10 mouse cellular contexts compared by ENCODE assay signal in the genomic region with DNA sequence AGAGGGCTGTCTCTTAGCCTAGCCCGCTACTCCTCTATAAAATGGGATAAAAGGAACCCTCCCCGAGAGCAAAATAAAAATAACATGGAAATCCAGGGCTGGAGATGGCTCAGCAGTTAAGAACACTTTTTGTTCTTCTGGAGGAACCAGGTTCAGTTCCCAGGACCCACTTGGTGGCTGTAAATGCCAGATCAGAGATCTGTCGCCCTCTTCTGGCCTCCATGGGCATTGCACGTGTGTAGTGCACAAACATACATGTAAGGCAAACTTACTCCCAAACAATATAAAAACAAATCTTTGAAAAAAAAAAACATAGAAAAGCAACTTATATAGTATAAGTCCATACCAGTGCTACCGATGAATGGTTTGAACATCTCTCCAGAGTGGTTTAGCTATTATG.
A peak's percentile ranks its signal among the peaks of the same experiment; 100 is the strongest.
DNase-seq lines count a peak whose midpoint lies in the region; ATAC-seq and TF ChIP-seq lines count a peak whose summit lies in the region.
"Had no signal": no experiment of that assay in that cellular context is flagged by ENCODE, and none has a peak within 500 bp of the region (broad histone marks: within the 10 kb centered on the region; RNA-seq: fewer than 3 reads in every experiment).

No protein-coding gene starts in this region.

- peak; percentile 80 for TF ChIP-seq CTCF in ES-Bruce4 (IDR thresholded peaks at IDR 0.05; ENCODE audit: low read depth, low read length)
- TF ChIP-seq CTCF in stomach, postnatal 0 days (IDR thresholded peaks at IDR 0.05; ENCODE audit: low read depth) = peak; percentile 70

- no peak overlapping the region for H3K4me3 ChIP-seq in kidney, embryonic 16.5 days (ENCODE audit: low read length)
- H3K4me3 ChIP-seq in ES-Bruce4 (ENCODE audit: low read depth, low read length) = no peak overlapping the region
- no peak overlapping the region for H3K4me3 ChIP-seq in stomach, postnatal 0 days (ENCODE audit: low read depth, low read length)
- no peak overlapping the region for H3K4me3 ChIP-seq in forebrain, embryonic 10.5 days
- H3K4me3 ChIP-seq: lung, embryonic 15.5 days; stomach, embryonic 15.5 days had no signal

- H3K27ac ChIP-seq in kidney, embryonic 16.5 days (ENCODE audit: low read length) = no peak overlapping the region
- H3K27ac ChIP-seq in ES-Bruce4 (ENCODE audit: insufficient read depth, low read length) = no peak overlapping the region
- no peak overlapping the region for H3K27ac ChIP-seq in stomach, postnatal 0 days (replicated peaks)
- H3K27ac ChIP-seq in forebrain, embryonic 10.5 days = no peak overlapping the region
- H3K27ac ChIP-seq: lung, embryonic 15.5 days; stomach, embryonic 15.5 days had no signal

- 64% methylated on average over 5 of the region's 5 CpGs for WGBS in kidney, embryonic 16.5 days
- WGBS in stomach, postnatal 0 days = 67% methylated on average over 5 of the region's 5 CpGs
- 64% methylated on average over 5 of the region's 5 CpGs for whole genome bisulfite sequencing in forebrain, embryonic 10.5 days

- no peak for ATAC-seq in kidney, embryonic 16.5 days (ENCODE audit: low FRiP score, low TSS enrichment)
- ATAC-seq in stomach, postnatal 0 days (ENCODE audit: low FRiP score, low TSS enrichment) = no peak
- no peak for ATAC-seq in erythroid progenitor cell, adult 5-6 weeks (replicated peaks; ENCODE audit: low FRiP score, poor library complexity, severe bottlenecking)

- no peaks in the 10 kb centered on the region for H3K9me3 ChIP-seq in kidney, embryonic 16.5 days (ENCODE audit: low read length)
- no peaks in the 10 kb centered on the region for H3K9me3 ChIP-seq in ES-Bruce4 (replicated peaks; ENCODE audit: control insufficient read depth, insufficient read depth, low read length, poor library complexity, severe bottlenecking)
- no peaks in the 10 kb centered on the region for H3K9me3 ChIP-seq in stomach, postnatal 0 days (ENCODE audit: control insufficient read depth, low read length)
- no peaks in the 10 kb centered on the region for H3K9me3 ChIP-seq in forebrain, embryonic 10.5 days
- H3K9me3 ChIP-seq: lung, embryonic 15.5 days; stomach, embryonic 15.5 days had no signal

- H3K27me3 ChIP-seq in kidney, embryonic 16.5 days (ENCODE audit: insufficient read depth, low read length) = peaks cover 3% of the 10 kb centered on the region; the same call in 1 of the 2 replicates
- H3K27me3 ChIP-seq in ES-Bruce4 (ENCODE audit: control insufficient read depth, insufficient read depth, low read length, poor library complexity, severe bottlenecking) = peaks cover 5% of the 10 kb centered on the region; the same call in 1 of the 2 replicates
- H3K27me3 ChIP-seq in stomach, postnatal 0 days (ENCODE audit: control insufficient read depth, insufficient read depth, low read length) = no peaks in the 10 kb centered on the region
- peaks cover 21% of the 10 kb centered on the region for H3K27me3 ChIP-seq in forebrain, embryonic 10.5 days (ENCODE audit: poor library complexity, severe bottlenecking)
- H3K27me3 ChIP-seq: lung, embryonic 15.5 days; stomach, embryonic 15.5 days had no signal

- no peaks in the 10 kb centered on the region for H3K36me3 ChIP-seq in kidney, embryonic 16.5 days (ENCODE audit: insufficient read depth, low read length)
- no peaks in the 10 kb centered on the region for H3K36me3 ChIP-seq in ES-Bruce4 (ENCODE audit: control insufficient read depth, insufficient read depth, low read length, poor library complexity, severe bottlenecking)
- no peaks in the 10 kb centered on the region for H3K36me3 ChIP-seq in stomach, postnatal 0 days (ENCODE audit: control insufficient read depth, insufficient read depth, low read length)
- H3K36me3 ChIP-seq in forebrain, embryonic 10.5 days (replicated peaks) = no peaks in the 10 kb centered on the region
- H3K36me3 ChIP-seq: lung, embryonic 15.5 days; stomach, embryonic 15.5 days had no signal

- H3K4me2 ChIP-seq in kidney, embryonic 16.5 days (replicated peaks; ENCODE audit: low read depth, low read length) = no peak overlapping the region
- no peak overlapping the region for H3K4me2 ChIP-seq in stomach, postnatal 0 days (replicated peaks; ENCODE audit: low read depth)
- H3K4me2 ChIP-seq: lung, embryonic 15.5 days; stomach, embryonic 15.5 days had no signal

- TF ChIP-seq EP300 in ES-Bruce4 (IDR thresholded peaks at IDR 0.05; ENCODE audit: insufficient read depth, low read depth, low read length) = no peak
- no peak for TF ChIP-seq EP300 in stomach, postnatal 0 days (optimal IDR thresholded peaks at IDR 0.05)

- no peaks in the 10 kb centered on the region; the same call in 1 of the 2 replicates for H3K4me1 ChIP-seq in kidney, embryonic 16.5 days (ENCODE audit: insufficient read depth, low read length)
- no peaks in the 10 kb centered on the region for H3K4me1 ChIP-seq in ES-Bruce4 (ENCODE audit: control insufficient read depth, insufficient read depth, low read length)
- H3K4me1 ChIP-seq in stomach, postnatal 0 days (replicated peaks; ENCODE audit: control insufficient read depth, insufficient read depth) = no peaks in the 10 kb centered on the region
- H3K4me1 ChIP-seq in forebrain, embryonic 10.5 days = peaks cover 13% of the 10 kb centered on the region
- H3K4me1 ChIP-seq: lung, embryonic 15.5 days had no signal

- no peak for TF ChIP-seq POLR2A in ES-Bruce4 (IDR thresholded peaks at IDR 0.05; ENCODE audit: insufficient read depth, low read length)

- peak; percentile 12 for DNase-seq in kidney, adult 11 months
- peak; percentile 25 for DNase-seq in adrenal gland, postnatal 25 days
- DNase-seq in kidney, postnatal 36 days = peak; percentile 19 to 70
- DNase-seq in stomach, postnatal 0 days (ENCODE audit: low spot score) = peak; percentile 31
- DNase-seq in forebrain, embryonic 10.5 days (ENCODE audit: extremely low spot score, low spot score) = no peak

- no peak overlapping the region for H3K9ac ChIP-seq in kidney, embryonic 16.5 days (replicated peaks; ENCODE audit: low read length)
- no peak overlapping the region for H3K9ac ChIP-seq in ES-Bruce4 (ENCODE audit: low read depth, poor library complexity, severe bottlenecking)
- no peak overlapping the region for H3K9ac ChIP-seq in stomach, postnatal 0 days (ENCODE audit: low read length)
- H3K9ac ChIP-seq: lung, embryonic 15.5 days; stomach, embryonic 15.5 days had no signal
